Mouse (Mus musculus): Measurements from ENCODE around the gene Nptn. TPM values are rescaled to one million over a fixed set of nuclear protein-coding genes. Genes with fewer than 3 reads are reported as not detected.
"Not testable (repeated sequence)": the region's sequence is repeated elsewhere in the genome, so short reads cannot be mapped to it uniquely, and the experiment has no call there.

Nptn gene
- polyA plus RNA-seq, 1 experiment: 80.2 TPM

DNA sequence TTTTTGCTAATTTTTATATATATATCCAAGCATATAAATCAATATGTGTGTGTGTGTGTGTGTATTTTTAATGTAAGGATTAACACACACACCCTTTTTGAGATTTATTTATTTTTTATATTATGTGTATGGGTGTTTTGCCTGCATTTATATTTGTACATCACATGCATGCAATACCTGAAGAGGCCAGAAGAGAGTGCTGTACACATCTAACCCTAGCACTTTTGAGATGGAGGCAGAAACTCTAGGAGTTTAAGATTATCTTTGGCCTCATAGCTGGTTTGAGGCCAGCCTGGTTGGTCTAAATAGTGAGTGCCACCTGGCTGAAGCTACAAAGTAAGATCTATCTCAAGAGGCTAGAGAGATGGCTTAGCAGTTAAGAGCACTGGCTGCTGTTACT, 14.4 kb upstream of the Nptn start:
- Histone ChIP-seq H3K36me3 (ENCODE audit: control insufficient read depth, insufficient read depth, low read length) (no peaks in the 10 kb centered on the region), H3K27ac (ENCODE audit: control insufficient read depth, insufficient read depth, low read depth, low read length) (no peak overlapping the region), H3K4me3 (ENCODE audit: control insufficient read depth, low read depth, low read length) (no peak overlapping the region), H3K27me3 (ENCODE audit: control insufficient read depth, insufficient read depth, low read length) (no peaks in the 10 kb centered on the region), H3K4me1 (ENCODE audit: control insufficient read depth, insufficient read depth, low read length) (no peaks in the 10 kb centered on the region)
- TF ChIP-seq POLR2A (IDR thresholded peaks at IDR 0.05; ENCODE audit: control insufficient read depth, low read depth, low read length): no peak
- no peak for TF ChIP-seq CTCF (IDR thresholded peaks at IDR 0.05; ENCODE audit: control insufficient read depth, insufficient read depth, insufficient replicate concordance, low read depth, low read length)

DNA sequence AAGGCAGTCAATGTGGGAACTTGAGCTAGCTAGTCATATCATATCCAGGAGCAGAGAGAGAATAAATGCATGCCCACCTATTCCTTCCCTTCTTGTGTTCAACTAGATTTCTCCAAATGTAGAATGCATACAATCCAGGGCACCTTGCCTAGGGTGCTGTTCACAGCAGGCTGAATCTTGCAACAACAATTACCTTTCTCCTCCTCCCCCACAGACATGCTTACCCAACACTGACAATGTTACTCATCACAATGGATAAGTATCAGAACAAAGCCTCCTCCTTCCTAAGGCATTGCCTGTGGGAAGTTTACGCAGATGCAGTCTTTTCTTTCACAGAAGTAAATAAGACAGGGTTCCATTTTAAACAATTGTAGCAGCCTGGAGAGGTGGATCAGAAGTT, 11.0 kb upstream of the Nptn start:
- Histone ChIP-seq H3K4me3 (ENCODE audit: control insufficient read depth, low read depth, low read length) (no peak overlapping the region), H3K27ac (ENCODE audit: control insufficient read depth, insufficient read depth, low read depth, low read length) (no peak overlapping the region), H3K4me1 (ENCODE audit: control insufficient read depth, insufficient read depth, low read length) (no peaks in the 10 kb centered on the region), H3K27me3 (ENCODE audit: control insufficient read depth, insufficient read depth, low read length) (no peaks in the 10 kb centered on the region), H3K36me3 (ENCODE audit: control insufficient read depth, insufficient read depth, low read length) (no peaks in the 10 kb centered on the region)
- TF ChIP-seq POLR2A (IDR thresholded peaks at IDR 0.05; ENCODE audit: control insufficient read depth, low read depth, low read length) (no peak), CTCF (IDR thresholded peaks at IDR 0.05; ENCODE audit: control insufficient read depth, insufficient read depth, insufficient replicate concordance, low read depth, low read length) (no peak)

DNA sequence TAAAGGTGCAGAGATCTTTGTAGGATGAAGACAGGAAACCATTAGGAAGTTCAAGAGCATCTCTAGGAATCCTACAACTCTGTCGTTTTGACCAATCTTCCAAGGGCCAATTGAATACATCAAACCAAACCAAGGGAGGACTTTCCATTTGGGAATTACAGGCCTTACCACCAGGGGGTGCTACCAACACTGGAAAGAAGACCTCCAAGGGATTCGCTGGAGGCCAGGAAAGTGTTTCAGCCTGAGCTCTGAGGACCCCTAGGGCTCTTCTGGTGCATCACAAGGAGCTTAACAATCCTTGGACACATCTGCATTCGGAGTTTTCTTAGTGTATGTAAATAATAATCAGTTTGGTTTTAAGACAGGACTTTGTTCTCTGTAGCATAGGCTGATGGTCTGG, 3.4 kb upstream of the Nptn start:
- H3K4me3 ChIP-seq (ENCODE audit: control insufficient read depth, low read depth, low read length): no peak overlapping the region
- TF ChIP-seq CTCF (IDR thresholded peaks at IDR 0.05; ENCODE audit: control insufficient read depth, insufficient read depth, insufficient replicate concordance, low read depth, low read length): peak; percentile 64; the same call in 1 of the 2 replicates
- no peak for TF ChIP-seq POLR2A (IDR thresholded peaks at IDR 0.05; ENCODE audit: control insufficient read depth, low read depth, low read length)
- H3K27me3 ChIP-seq (ENCODE audit: control insufficient read depth, insufficient read depth, low read length): no peaks in the 10 kb centered on the region
- no peaks in the 10 kb centered on the region for H3K36me3 ChIP-seq (ENCODE audit: control insufficient read depth, insufficient read depth, low read length)
- H3K27ac ChIP-seq (ENCODE audit: control insufficient read depth, insufficient read depth, low read depth, low read length): no peak overlapping the region
- peaks cover 7% of the 10 kb centered on the region for H3K4me1 ChIP-seq (ENCODE audit: control insufficient read depth, insufficient read depth, low read length)

DNA sequence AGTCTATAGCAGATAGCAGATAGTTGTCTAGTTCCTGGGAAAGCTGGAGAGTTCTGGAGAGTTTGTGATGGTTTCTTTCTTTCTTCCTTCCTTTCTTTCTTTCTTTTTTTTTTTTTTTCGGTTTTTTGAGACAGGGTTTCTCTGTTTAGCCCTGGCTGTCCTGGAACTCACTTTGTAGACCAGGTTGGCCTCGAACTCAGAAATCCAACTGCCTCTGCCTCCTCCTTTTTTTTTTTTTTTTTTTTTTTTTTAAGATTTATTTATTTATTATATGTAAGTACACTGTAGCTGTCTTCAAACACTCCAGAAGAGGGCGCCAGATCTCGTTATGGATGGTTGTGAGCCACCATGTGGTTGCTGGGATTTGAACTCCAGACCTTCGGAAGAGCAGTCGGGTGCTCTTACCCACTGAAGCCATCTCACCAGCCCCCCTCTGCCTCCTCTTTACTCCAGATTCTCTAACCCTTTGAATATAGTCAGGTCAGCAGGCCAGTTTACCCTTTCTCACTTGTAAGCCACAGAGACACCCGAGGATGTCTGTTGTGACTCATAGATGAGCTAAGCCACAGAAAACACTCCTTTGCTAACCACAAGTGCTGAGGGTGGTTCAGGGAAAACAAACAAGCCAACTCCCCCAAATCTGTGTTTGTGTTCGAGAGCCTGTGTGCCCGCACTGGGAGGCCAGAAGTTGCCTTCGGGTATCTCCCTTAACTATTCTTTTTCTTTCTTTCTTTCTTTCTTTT, 1.4 kb upstream of the Nptn start:
- not testable (repeated sequence) for H3K4me3 ChIP-seq (ENCODE audit: control insufficient read depth, low read depth, low read length); H3K27me3 ChIP-seq (ENCODE audit: control insufficient read depth, insufficient read depth, low read length); H3K36me3 ChIP-seq (ENCODE audit: control insufficient read depth, insufficient read depth, low read length); H3K27ac ChIP-seq (ENCODE audit: control insufficient read depth, insufficient read depth, low read depth, low read length); H3K4me1 ChIP-seq (ENCODE audit: control insufficient read depth, insufficient read depth, low read length)

DNA sequence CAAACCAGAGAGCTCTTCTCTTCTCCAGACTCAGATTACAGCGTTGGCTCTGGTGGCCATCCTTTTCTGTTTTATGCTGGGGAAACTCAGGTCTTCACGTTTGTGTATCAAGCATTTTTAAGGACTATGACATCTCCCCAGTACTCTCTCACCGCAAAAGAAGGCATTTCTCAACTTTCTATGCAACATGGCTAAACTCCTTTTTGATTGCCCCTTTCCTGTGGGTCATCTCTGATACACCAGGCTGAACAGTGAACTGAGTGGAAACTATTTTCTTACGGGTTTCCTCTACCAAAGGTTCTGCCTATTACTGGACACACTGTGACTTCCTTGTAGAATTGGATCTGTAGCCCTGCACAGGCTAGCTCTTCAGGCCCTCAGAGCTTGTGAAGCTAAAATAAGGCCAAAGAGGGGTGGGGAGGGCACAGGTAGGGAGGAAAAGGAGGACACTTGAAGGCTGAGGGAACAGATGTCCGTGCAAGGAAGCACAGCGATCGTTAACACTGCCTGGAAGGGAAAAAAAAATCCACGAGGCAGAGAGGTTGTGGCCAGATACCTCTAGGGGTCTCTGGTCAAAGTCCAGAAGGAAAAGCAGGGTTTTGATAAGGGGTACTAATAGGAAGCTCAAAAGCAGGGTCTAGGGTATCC, 633 bp upstream of the Nptn start:
- peaks cover 7% of the 10 kb centered on the region for H3K4me1 ChIP-seq (ENCODE audit: control insufficient read depth, insufficient read depth, low read length)
- H3K36me3 ChIP-seq (ENCODE audit: control insufficient read depth, insufficient read depth, low read length): no peaks in the 10 kb centered on the region
- peak overlapping the region; percentile 84 for H3K27ac ChIP-seq (ENCODE audit: control insufficient read depth, insufficient read depth, low read depth, low read length)
- no peaks in the 10 kb centered on the region for H3K27me3 ChIP-seq (ENCODE audit: control insufficient read depth, insufficient read depth, low read length)
- H3K4me3 ChIP-seq (ENCODE audit: control insufficient read depth, low read depth, low read length): peak overlapping the region; percentile 78
- no peak for TF ChIP-seq CTCF (IDR thresholded peaks at IDR 0.05; ENCODE audit: control insufficient read depth, insufficient read depth, insufficient replicate concordance, low read depth, low read length)
- TF ChIP-seq POLR2A (IDR thresholded peaks at IDR 0.05; ENCODE audit: control insufficient read depth, low read depth, low read length): no peak

DNA sequence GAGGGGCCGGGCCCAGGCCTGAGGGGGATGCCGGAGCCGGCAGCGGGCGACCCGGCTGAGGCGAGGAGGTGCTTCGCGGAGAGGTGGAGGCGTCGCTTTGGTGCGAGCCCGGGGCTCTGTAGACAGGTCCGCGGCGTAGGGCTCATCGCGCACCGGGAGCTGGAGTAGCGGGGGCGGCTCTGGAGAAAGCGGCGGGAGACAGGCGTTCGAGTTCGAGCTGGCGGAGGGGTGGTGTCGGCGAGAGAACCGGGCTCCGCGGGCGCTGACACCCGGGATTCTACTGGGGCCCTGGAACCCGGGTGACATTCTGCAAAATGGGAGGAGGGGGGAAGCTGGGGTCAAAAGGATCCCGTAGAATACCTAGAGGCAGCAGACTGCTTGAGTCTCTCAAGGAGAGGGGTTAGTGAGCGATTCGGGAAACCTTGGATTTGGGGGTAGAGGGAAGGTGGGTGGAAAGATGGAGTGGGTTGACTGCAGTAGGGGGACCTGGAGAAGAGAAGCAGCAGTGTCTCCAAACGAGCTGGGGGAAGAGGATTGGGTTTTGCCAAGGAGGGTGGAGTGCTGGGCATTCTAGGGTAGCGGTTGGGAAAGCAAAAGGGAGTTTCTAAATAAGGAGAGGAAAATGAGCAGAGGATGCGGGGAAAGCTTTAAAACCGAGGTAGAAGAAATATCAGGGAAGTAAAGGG, 684 bp downstream of the Nptn start:
- TF ChIP-seq CTCF (IDR thresholded peaks at IDR 0.05; ENCODE audit: control insufficient read depth, insufficient read depth, insufficient replicate concordance, low read depth, low read length): no peak
- TF ChIP-seq POLR2A (IDR thresholded peaks at IDR 0.05; ENCODE audit: control insufficient read depth, low read depth, low read length): no peak
- Histone ChIP-seq H3K36me3 (ENCODE audit: control insufficient read depth, insufficient read depth, low read length) (no peaks in the 10 kb centered on the region), H3K4me1 (ENCODE audit: control insufficient read depth, insufficient read depth, low read length) (peaks cover 7% of the 10 kb centered on the region), H3K27me3 (ENCODE audit: control insufficient read depth, insufficient read depth, low read length) (no peaks in the 10 kb centered on the region), H3K27ac (ENCODE audit: control insufficient read depth, insufficient read depth, low read depth, low read length) (peak overlapping the region; percentile 47), H3K4me3 (ENCODE audit: control insufficient read depth, low read depth, low read length) (peak overlapping the region; percentile 88)

DNA sequence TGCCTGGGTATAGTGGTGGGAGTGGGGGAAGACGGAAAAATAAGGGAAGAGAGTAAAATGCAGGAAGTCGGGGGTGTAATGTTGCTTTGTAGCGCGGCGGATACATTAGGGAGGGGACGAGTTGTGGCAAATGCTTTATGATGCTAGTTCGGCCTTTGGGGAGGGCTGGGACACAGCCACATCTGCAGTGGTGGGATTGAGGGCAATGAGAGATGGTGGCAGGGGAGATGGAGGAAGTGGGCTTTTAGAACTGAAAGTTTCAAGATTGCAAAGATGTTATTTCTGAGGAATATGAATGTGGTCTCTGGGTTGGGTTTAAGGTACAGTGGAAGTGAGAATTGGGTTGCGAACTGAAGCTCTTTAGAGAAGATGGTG, 1.2 kb downstream of the Nptn start:
- Histone ChIP-seq H3K4me3 (ENCODE audit: control insufficient read depth, low read depth, low read length) (peak overlapping the region; percentile 88), H3K27ac (ENCODE audit: control insufficient read depth, insufficient read depth, low read depth, low read length) (peak overlapping the region; percentile 47), H3K36me3 (ENCODE audit: control insufficient read depth, insufficient read depth, low read length) (no peaks in the 10 kb centered on the region), H3K4me1 (ENCODE audit: control insufficient read depth, insufficient read depth, low read length) (peaks cover 7% of the 10 kb centered on the region), H3K27me3 (ENCODE audit: control insufficient read depth, insufficient read depth, low read length) (no peaks in the 10 kb centered on the region)
- no peak for TF ChIP-seq POLR2A (IDR thresholded peaks at IDR 0.05; ENCODE audit: control insufficient read depth, low read depth, low read length)
- no peak for TF ChIP-seq CTCF (IDR thresholded peaks at IDR 0.05; ENCODE audit: control insufficient read depth, insufficient read depth, insufficient replicate concordance, low read depth, low read length)

Measured in testis, adult 2 months (tissue).